ENCODE assay signal across 21 mouse cellular contexts in genomic region chr15:83455637-83456036, GRCm38 (mm10). TPM values are rescaled to one million over a fixed set of nuclear protein-coding genes. Genes with fewer than 3 reads are reported as not detected.
DNase-seq lines count a peak whose midpoint lies in the region; ATAC-seq lines count a peak whose summit lies in the region.
"Had no signal": no experiment of that assay in that cellular context is flagged by ENCODE, and none has a peak within 500 bp of the region (broad histone marks: within the 10 kb centered on the region; RNA-seq: fewer than 3 reads in every experiment).

No protein-coding gene starts in this region.

- H3K27ac ChIP-seq in kidney, embryonic 15.5 days, result peak overlapping the region; percentile 37
- H3K27ac ChIP-seq: embryonic facial prominence, embryonic 12.5 days; left cerebral cortex, adult 2 months; limb, embryonic 10.5 days had no signal

- ATAC-seq in kidney, embryonic 15.5 days (replicated peaks; ENCODE audit: low FRiP score), result no peak
- peak; percentile 76 for ATAC-seq in CD4-positive, CD25-positive, alpha-beta regulatory T cell, adult 4 months
- ATAC-seq: forebrain, postnatal 0 days; hindbrain, embryonic 16.5 days had no signal

- no peaks in the 10 kb centered on the region for H3K27me3 ChIP-seq in kidney, embryonic 15.5 days
- H3K27me3 ChIP-seq: embryonic facial prominence, embryonic 12.5 days; heart, embryonic 12.5 days; megakaryocyte, embryonic 14.5 days had no signal

- peaks cover 39% of the 10 kb centered on the region for H3K4me1 ChIP-seq in kidney, embryonic 15.5 days
- H3K4me1 ChIP-seq: embryonic facial prominence, embryonic 12.5 days had no signal

- no peaks in the 10 kb centered on the region for H3K9me3 ChIP-seq in kidney, embryonic 15.5 days (replicated peaks)
- H3K9me3 ChIP-seq: embryonic facial prominence, embryonic 12.5 days; heart, embryonic 12.5 days; limb, embryonic 10.5 days; megakaryocyte, embryonic 14.5 days had no signal

- no peaks in the 10 kb centered on the region for H3K36me3 ChIP-seq in kidney, embryonic 15.5 days
- H3K36me3 ChIP-seq: embryonic facial prominence, embryonic 12.5 days; heart, embryonic 12.5 days; limb, embryonic 10.5 days had no signal

- H3K4me2 ChIP-seq in kidney, embryonic 15.5 days, result no peak overlapping the region
- H3K4me2 ChIP-seq: embryonic facial prominence, embryonic 12.5 days; heart, embryonic 12.5 days had no signal

- H3K4me3 ChIP-seq in kidney, embryonic 15.5 days (replicated peaks), result no peak overlapping the region
- H3K4me3 ChIP-seq: embryonic facial prominence, embryonic 12.5 days; heart, embryonic 12.5 days; left cerebral cortex, adult 2 months; limb, embryonic 10.5 days; megakaryocyte, embryonic 14.5 days had no signal

- DNase-seq in kidney, adult 11 months, result no peak
- peak; percentile 48 for DNase-seq in ZHBTc4 (ENCODE audit: low read depth, low spot score)
- DNase-seq in lung, postnatal 25 days (ENCODE audit: low spot score), result peak; percentile 57
- DNase-seq in cerebellum, adult 11 months, result no peak
- no peak for DNase-seq in urinary bladder, postnatal 10 days (ENCODE audit: low spot score)
- DNase-seq in adrenal gland, adult 18-20 months (ENCODE audit: low spot score in 2 of 2), result no peak
- DNase-seq: adrenal gland, postnatal 36 days; cerebellum, adult 8-10 months; forebrain, postnatal 0 days; gastrocnemius, postnatal 14 days; heart, postnatal 4 days; kidney, postnatal 10 days; thymus, postnatal 14 days had no signal

- WGBS in kidney, embryonic 15.5 days, result 91% methylated on average over 5 of the region's 5 CpGs

- no peak overlapping the region for H3K9ac ChIP-seq in kidney, embryonic 15.5 days
- H3K9ac ChIP-seq: embryonic facial prominence, embryonic 12.5 days; forebrain, postnatal 0 days; heart, embryonic 12.5 days had no signal

RNA-seq across cellular contexts. Expression of gene Pacsin2, which starts 8.8 kb away (rescaled TPM):
- 74.6 and 76.4 TPM in 2 replicates for polyA plus RNA-seq in kidney, embryonic 15.5 days (2015; fragmentation: Nextera tagmentation; extraction: Ambion mirVana)
- 10 to 100 TPM; 18.3 to 26.6 TPM for polyA plus RNA-seq in CD4-positive, CD25-positive, alpha-beta regulatory T cell, adult 4 months (2017; shearing (Covaris generic))
- total RNA-seq in adrenal gland, adult 18-20 months (2021), result 10 to 100 TPM; 88.9 to 94.8 TPM

RNA-seq across cellular contexts. Expression of gene Ttll1, which starts 55.1 kb away (rescaled TPM):
- 25.3 and 28.7 TPM in 2 replicates for polyA plus RNA-seq in kidney, embryonic 15.5 days (2015; fragmentation: Nextera tagmentation; extraction: Ambion mirVana)
- 10 to 100 TPM; 11.4 to 14.4 TPM for polyA plus RNA-seq in CD4-positive, CD25-positive, alpha-beta regulatory T cell, adult 4 months (2017; shearing (Covaris generic))
- 1 to 10 TPM; 6.9 to 8.8 TPM for total RNA-seq in adrenal gland, adult 18-20 months (2021)

Comparison
In these comparisons a context has a peak if more than half of its experiments do, and no peak if none do; other contexts are left out.
1. DNase-seq: peak in ZHBTc4 (single experiment) and lung, postnatal 25 days (single experiment); none in kidney, adult 11 months (single experiment), cerebellum, adult 11 months (single experiment), urinary bladder, postnatal 10 days (single experiment) and adrenal gland, adult 18-20 months (0 of 2).